Mouse (Mus musculus) fat pad, adult 2 months (tissue): Measurements from ENCODE around the gene Vti1a.

Experiments used
- DNase-seq: peaks from one replicate; pipeline ENCODE4 v3.0.0-alpha.2; 2011; ENCODE audit warnings: low read depth, low spot score; ENCODE audit errors: extremely low read depth

Gene Vti1a

GRCm38 (mm10) chr19:55616937-55617336 lies 300.8 kb downstream of the Vti1a start:
- DNase-seq = no peak

- no peak for DNase-seq
These were observed 302.5 kb downstream of the Vti1a start for GRCm38 (mm10) chr19:55618546-55618945.

GRCm38 (mm10) chr19:55620411-55621008 lies 304.4 kb downstream of the Vti1a start:
- no peak for DNase-seq

GRCm38 (mm10) chr19:55621011-55621625 lies 305.0 kb downstream of the Vti1a start:
- DNase-seq = no peak

GRCm38 (mm10) chr19:55622821-55623220 lies 306.7 kb downstream of the Vti1a start:
- no peak for DNase-seq

- no peak for DNase-seq
These were observed 307.5 kb downstream of the Vti1a start for GRCm38 (mm10) chr19:55623605-55624004.

- no peak for DNase-seq
These were observed 310.4 kb downstream of the Vti1a start for GRCm38 (mm10) chr19:55626483-55626882.

GRCm38 (mm10) chr19:55626952-55627351 lies 310.9 kb downstream of the Vti1a start:
- DNase-seq = no peak

GRCm38 (mm10) chr19:55635488-55635887 lies 319.4 kb downstream of the Vti1a start:
- no peak for DNase-seq

- DNase-seq = no peak
These were observed 324.2 kb downstream of the Vti1a start for GRCm38 (mm10) chr19:55640251-55640650.

GRCm38 (mm10) chr19:55641891-55642290 lies 325.8 kb downstream of the Vti1a start:
- no peak for DNase-seq

- DNase-seq = no peak
These were observed 326.3 kb downstream of the Vti1a start for GRCm38 (mm10) chr19:55642361-55642760.

- no peak for DNase-seq
These were observed 327.3 kb downstream of the Vti1a start for GRCm38 (mm10) chr19:55643288-55643901.

- DNase-seq = no peak
These were observed 327.8 kb downstream of the Vti1a start for GRCm38 (mm10) chr19:55643931-55644330.

- no peak for DNase-seq
These were observed 333.3 kb downstream of the Vti1a start for GRCm38 (mm10) chr19:55649363-55649762.

- no peak for DNase-seq
These were observed 334.9 kb downstream of the Vti1a start for GRCm38 (mm10) chr19:55651017-55651416.

- no peak for DNase-seq
These were observed 336.7 kb downstream of the Vti1a start for GRCm38 (mm10) chr19:55652693-55653265.

GRCm38 (mm10) chr19:55660165-55660564 lies 344.1 kb downstream of the Vti1a start:
- no peak for DNase-seq

- DNase-seq = no peak
These were observed 346.6 kb downstream of the Vti1a start for GRCm38 (mm10) chr19:55662521-55663223.

- no peak for DNase-seq
These were observed 351.7 kb downstream of the Vti1a start for GRCm38 (mm10) chr19:55667787-55668186.

- no peak for DNase-seq
These were observed 352.8 kb downstream of the Vti1a start for GRCm38 (mm10) chr19:55668896-55669295.
